Comparison of ENCODE assay signal across 8 mouse cellular contexts in genomic region chr15:5086162-5086561, GRCm38 (mm10). TPM values are rescaled to one million over a fixed set of nuclear protein-coding genes. Genes with fewer than 3 reads are reported as not detected.
A peak's percentile ranks its signal among the peaks of the same experiment; 100 is the strongest.
DNase-seq lines count a peak whose midpoint lies in the region; ATAC-seq and TF ChIP-seq lines count a peak whose summit lies in the region.

No protein-coding gene starts in this region.

- no peaks in the 10 kb centered on the region for H3K9me3 ChIP-seq in kidney, postnatal 0 days (replicated peaks; ENCODE audit: low read length)
- H3K9me3 ChIP-seq in kidney, embryonic 15.5 days (replicated peaks), result no peaks in the 10 kb centered on the region
- no peaks in the 10 kb centered on the region for H3K9me3 ChIP-seq in CH12.LX (replicated peaks; ENCODE audit: low read length)
- no peaks in the 10 kb centered on the region for H3K9me3 ChIP-seq in forebrain, embryonic 11.5 days (ENCODE audit: control insufficient read depth, low read length)

- peak; percentile 80 for TF ChIP-seq CTCF in kidney, postnatal 0 days (IDR thresholded peaks at IDR 0.05; ENCODE audit: low read depth)
- peak in 1 of 2 experiments; percentile 75; a peak in 2 of 4 replicates for TF ChIP-seq CTCF in CH12.LX (conservative IDR thresholded peaks at IDR 0.05 in 1 of 2, IDR thresholded peaks at IDR 0.05 in 1 of 2; ENCODE audit: low read depth in 2 of 2, low read length in 2 of 2)

- H3K27ac ChIP-seq in kidney, postnatal 0 days, result no peak overlapping the region
- no peak overlapping the region for H3K27ac ChIP-seq in kidney, embryonic 15.5 days
- H3K27ac ChIP-seq in CH12.LX (ENCODE audit: insufficient read depth, low read depth), result no peak overlapping the region
- no peak overlapping the region for H3K27ac ChIP-seq in forebrain, embryonic 11.5 days (ENCODE audit: low read depth, low read length)

- H3K4me1 ChIP-seq in kidney, postnatal 0 days (replicated peaks; ENCODE audit: insufficient read depth, low read length), result no peaks in the 10 kb centered on the region
- no peaks in the 10 kb centered on the region for H3K4me1 ChIP-seq in kidney, embryonic 15.5 days
- peaks cover 3 to 12% of the 10 kb centered on the region in 2 experiments; a peak in 2 of 4 replicates for H3K4me1 ChIP-seq in CH12.LX (ENCODE audit: control insufficient read depth in 1 of 2, insufficient read depth in 2 of 2)
- no peaks in the 10 kb centered on the region for H3K4me1 ChIP-seq in forebrain, embryonic 11.5 days (replicated peaks; ENCODE audit: control insufficient read depth, insufficient read depth, low read length)

- ATAC-seq in kidney, postnatal 0 days (replicated peaks; ENCODE audit: low FRiP score, low read depth), result no peak
- no peak for ATAC-seq in kidney, embryonic 15.5 days (replicated peaks; ENCODE audit: low FRiP score)
- peak; percentile 64 for ATAC-seq in inflammation-experienced regulatory T-cells, adult 6 months
- no peak for ATAC-seq in forebrain, embryonic 11.5 days (replicated peaks; ENCODE audit: low FRiP score)

- H3K4me2 ChIP-seq in kidney, postnatal 0 days (ENCODE audit: low read length), result no peak overlapping the region
- H3K4me2 ChIP-seq in kidney, embryonic 15.5 days, result no peak overlapping the region
- no peak overlapping the region for H3K4me2 ChIP-seq in CH12.LX (ENCODE audit: insufficient read depth, low read depth, poor library complexity, severe bottlenecking)
- no peak overlapping the region for H3K4me2 ChIP-seq in forebrain, embryonic 11.5 days (ENCODE audit: low read depth, low read length, severe bottlenecking)

- H3K9ac ChIP-seq in kidney, postnatal 0 days (ENCODE audit: low read depth, low read length), result no peak overlapping the region
- no peak overlapping the region for H3K9ac ChIP-seq in kidney, embryonic 15.5 days
- H3K9ac ChIP-seq in CH12.LX (ENCODE audit: insufficient read depth, low read depth), result no peak overlapping the region
- no peak overlapping the region for H3K9ac ChIP-seq in forebrain, embryonic 11.5 days (ENCODE audit: low read length)

- TF ChIP-seq EP300 in CH12.LX (IDR thresholded peaks at IDR 0.05; ENCODE audit: low read length), result no peak

- H3K36me3 ChIP-seq in kidney, postnatal 0 days (ENCODE audit: insufficient read depth, low read length), result no peaks in the 10 kb centered on the region
- no peaks in the 10 kb centered on the region for H3K36me3 ChIP-seq in kidney, embryonic 15.5 days
- H3K36me3 ChIP-seq in CH12.LX (replicated peaks in 1 of 2; ENCODE audit: control insufficient read depth in 1 of 2, insufficient read depth in 1 of 2, low read length in 1 of 2), result no peaks in the 10 kb centered on the region
- H3K36me3 ChIP-seq in forebrain, embryonic 11.5 days (ENCODE audit: control insufficient read depth, insufficient read depth, low read length), result no peaks in the 10 kb centered on the region

- 8% methylated on average over 2 of the region's 2 CpGs for WGBS in kidney, postnatal 0 days
- 27% methylated on average over 2 of the region's 2 CpGs for WGBS in kidney, embryonic 15.5 days
- 23% methylated on average over 2 of the region's 2 CpGs for WGBS in forebrain, embryonic 11.5 days

- no peaks in the 10 kb centered on the region for H3K79me2 ChIP-seq in CH12.LX (replicated peaks; ENCODE audit: control insufficient read depth, extremely low read depth, insufficient read depth, poor library complexity, severe bottlenecking)

- no peak overlapping the region for H3K4me3 ChIP-seq in kidney, postnatal 0 days (replicated peaks; ENCODE audit: low read depth, low read length)
- H3K4me3 ChIP-seq in kidney, embryonic 15.5 days (replicated peaks), result no peak overlapping the region
- H3K4me3 ChIP-seq in CH12.LX (replicated peaks in 1 of 3; ENCODE audit: low read depth in 2 of 3, low read length in 2 of 3, poor library complexity in 1 of 3), result no peak overlapping the region
- H3K4me3 ChIP-seq in forebrain, embryonic 11.5 days (ENCODE audit: low read depth, low read length), result no peak overlapping the region

- H3K27me3 ChIP-seq in kidney, postnatal 0 days (ENCODE audit: insufficient read depth, low read length), result no peaks in the 10 kb centered on the region
- H3K27me3 ChIP-seq in kidney, embryonic 15.5 days, result no peaks in the 10 kb centered on the region
- H3K27me3 ChIP-seq in CH12.LX (replicated peaks), result no peaks in the 10 kb centered on the region
- no peaks in the 10 kb centered on the region for H3K27me3 ChIP-seq in forebrain, embryonic 11.5 days (ENCODE audit: control insufficient read depth, insufficient read depth, low read length)

- in situ Hi-C loops in CH12.LX (cut with MboI; ENCODE audit: low pct_ligation_motif_present, low pct_unique_long_range_greater_than_20kb, low sequenced_read_pairs), result no loop called here

- no peak for TF ChIP-seq POLR2A in CH12.LX (IDR thresholded peaks at IDR 0.05; ENCODE audit: low read depth, low read length)

- peak; percentile 78 for TF ChIP-seq RAD21 in CH12.LX (IDR thresholded peaks at IDR 0.05; ENCODE audit: low read depth, low read length)

- dilution Hi-C loops in CH12.LX (cut with MboI; ENCODE audit: extremely low pct_ligation_motif_present, extremely low pct_unique_long_range_greater_than_20kb, low sequenced_read_pairs), result no loop called here

- peak; percentile 81 for DNase-seq in kidney, postnatal 0 days (ENCODE audit: low spot score)
- no peak for DNase-seq in CH12.LX (ENCODE audit: extremely low read depth)
- peak; percentile 61 for DNase-seq in NIH3T3 (ENCODE audit: low read depth)
- DNase-seq in yolk sac, embryonic 10.5 days (ENCODE audit: low spot score), result no peak
- DNase-seq in kidney, postnatal 14 days, result no peak
- DNase-seq in forebrain, embryonic 11.5 days (ENCODE audit: low spot score), result no peak

TF ChIP-seq in CH12.LX, 34 proteins besides CTCF, POLR2A, EP300 and RAD21:
- TF ChIP-seq SMC3 (IDR thresholded peaks at IDR 0.05; ENCODE audit: low read depth, low read length) (peak; percentile 60), KAT2A (IDR thresholded peaks at IDR 0.05; ENCODE audit: insufficient replicate concordance, low read length) (no peak)

RNA-seq across cellular contexts. Expression of gene Card6, which starts 22.2 kb away (rescaled TPM):
- 1.4 and 2.2 TPM in 2 replicates for polyA plus RNA-seq in kidney, postnatal 0 days (2015; fragmentation: Nextera tagmentation; extraction: Ambion mirVana)
- 1.8 and 2.1 TPM in 2 replicates for polyA plus RNA-seq in kidney, embryonic 15.5 days (2015; fragmentation: Nextera tagmentation; extraction: Ambion mirVana)
- total RNA-seq in CH12.LX (2012; rRNA removed) (1.5 and 1.6 TPM in 2 replicates), CH12.LX (2014; rRNA removed) (1.3 and 1.9 TPM in 2 replicates)
- polyA plus RNA-seq in CH12.LX (2012; ENCODE audit: insufficient read length, low read depth), result 3.7 and 3.9 TPM in 2 replicates
- polyA plus RNA-seq in inflammation-experienced regulatory T-cells, adult 6 months (2017; shearing (Covaris generic)), result 10 to 100 TPM; 15.9 to 41.4 (median 35.3) TPM
- 0.97 and 1.6 TPM in 2 replicates for polyA plus RNA-seq in forebrain, embryonic 11.5 days (2014; fragmentation: Nextera tagmentation; extraction: Ambion mirVana)

RNA-seq across cellular contexts. Expression of gene C7, which starts 22.6 kb away (rescaled TPM):
- polyA plus RNA-seq in kidney, postnatal 0 days (2015; fragmentation: Nextera tagmentation; extraction: Ambion mirVana), result 0.32 and 0.50 TPM in 2 replicates
- 0.08 and 0.18 TPM in 2 replicates for polyA plus RNA-seq in kidney, embryonic 15.5 days (2015; fragmentation: Nextera tagmentation; extraction: Ambion mirVana)
- total RNA-seq in CH12.LX (2012; rRNA removed) (0.04 TPM in 1 of 2 replicates, not detected in the other), CH12.LX (2014; rRNA removed) (0.11 TPM in 1 of 2 replicates, not detected in the other)
- 0.09 and 0.10 TPM in 2 replicates for polyA plus RNA-seq in CH12.LX (2012; ENCODE audit: insufficient read length, low read depth)
- polyA plus RNA-seq in inflammation-experienced regulatory T-cells, adult 6 months (2017; shearing (Covaris generic)), result not detected
- not detected in 2 replicates for polyA plus RNA-seq in forebrain, embryonic 11.5 days (2014; fragmentation: Nextera tagmentation; extraction: Ambion mirVana)

RNA-seq across cellular contexts. Expression of gene Rpl37, which starts 30.3 kb away (rescaled TPM):
- polyA plus RNA-seq in kidney, postnatal 0 days (2015; fragmentation: Nextera tagmentation; extraction: Ambion mirVana), result 742 and 859 TPM in 2 replicates
- polyA plus RNA-seq in kidney, embryonic 15.5 days (2015; fragmentation: Nextera tagmentation; extraction: Ambion mirVana), result 602 and 688 TPM in 2 replicates
- total RNA-seq in CH12.LX (2012; rRNA removed) (1,567 and 1,787 TPM in 2 replicates), CH12.LX (2014; rRNA removed) (914 and 1,083 TPM in 2 replicates)
- 646 and 928 TPM in 2 replicates for polyA plus RNA-seq in CH12.LX (2012; ENCODE audit: insufficient read length, low read depth)
- 1,000 to 10,000 TPM; 1,587 to 2,567 (median 2,159) TPM for polyA plus RNA-seq in inflammation-experienced regulatory T-cells, adult 6 months (2017; shearing (Covaris generic))
- 418 and 471 TPM in 2 replicates for polyA plus RNA-seq in forebrain, embryonic 11.5 days (2014; fragmentation: Nextera tagmentation; extraction: Ambion mirVana)

RNA-seq across cellular contexts. Expression of gene Prkaa1, which starts 57.5 kb away (rescaled TPM):
- 19.9 and 21.0 TPM in 2 replicates for polyA plus RNA-seq in kidney, postnatal 0 days (2015; fragmentation: Nextera tagmentation; extraction: Ambion mirVana)
- 22.6 and 23.7 TPM in 2 replicates for polyA plus RNA-seq in kidney, embryonic 15.5 days (2015; fragmentation: Nextera tagmentation; extraction: Ambion mirVana)
- total RNA-seq in CH12.LX (2012; rRNA removed) (12.6 and 13.1 TPM in 2 replicates), CH12.LX (2014; rRNA removed) (25.4 and 27.6 TPM in 2 replicates)
- 19.4 and 21.2 TPM in 2 replicates for polyA plus RNA-seq in CH12.LX (2012; ENCODE audit: insufficient read length, low read depth)
- 10 to 100 TPM; 18.1 to 22.5 (median 21.9) TPM for polyA plus RNA-seq in inflammation-experienced regulatory T-cells, adult 6 months (2017; shearing (Covaris generic))
- polyA plus RNA-seq in forebrain, embryonic 11.5 days (2014; fragmentation: Nextera tagmentation; extraction: Ambion mirVana), result 15.7 and 16.3 TPM in 2 replicates

Comparison
In these comparisons a context has a peak if more than half of its experiments do, and no peak if none do; other contexts are left out.
1. DNase-seq: peak in kidney, postnatal 0 days (single experiment) and NIH3T3 (single experiment); none in CH12.LX (single experiment), yolk sac, embryonic 10.5 days (single experiment), kidney, postnatal 14 days (single experiment) and forebrain, embryonic 11.5 days (single experiment).